Mouse (Mus musculus): Measurements from ENCODE around the gene Mpz.

- no peak for TF ChIP-seq POLR2A (IDR thresholded peaks at IDR 0.05; ENCODE audit: low read depth, low read length)
- TF ChIP-seq CTCF (IDR thresholded peaks at IDR 0.05; ENCODE audit: extremely low read depth, insufficient read depth, insufficient read length, insufficient replicate concordance) = no peak
Observed at GRCm38 (mm10) chr1:171189046-171189445, 38.5 kb downstream of the Mpz start.
